Mouse (Mus musculus) ovary, adult 18-20 months (tissue): ENCODE measurements around the gene Hyal1.

ENCODE experiments used
- DNase-seq: peaks from one replicate; pipeline ENCODE4 v3.0.0; 2022; ENCODE audit warnings: low spot score, mixed read lengths

The Hyal1 gene

DNA sequence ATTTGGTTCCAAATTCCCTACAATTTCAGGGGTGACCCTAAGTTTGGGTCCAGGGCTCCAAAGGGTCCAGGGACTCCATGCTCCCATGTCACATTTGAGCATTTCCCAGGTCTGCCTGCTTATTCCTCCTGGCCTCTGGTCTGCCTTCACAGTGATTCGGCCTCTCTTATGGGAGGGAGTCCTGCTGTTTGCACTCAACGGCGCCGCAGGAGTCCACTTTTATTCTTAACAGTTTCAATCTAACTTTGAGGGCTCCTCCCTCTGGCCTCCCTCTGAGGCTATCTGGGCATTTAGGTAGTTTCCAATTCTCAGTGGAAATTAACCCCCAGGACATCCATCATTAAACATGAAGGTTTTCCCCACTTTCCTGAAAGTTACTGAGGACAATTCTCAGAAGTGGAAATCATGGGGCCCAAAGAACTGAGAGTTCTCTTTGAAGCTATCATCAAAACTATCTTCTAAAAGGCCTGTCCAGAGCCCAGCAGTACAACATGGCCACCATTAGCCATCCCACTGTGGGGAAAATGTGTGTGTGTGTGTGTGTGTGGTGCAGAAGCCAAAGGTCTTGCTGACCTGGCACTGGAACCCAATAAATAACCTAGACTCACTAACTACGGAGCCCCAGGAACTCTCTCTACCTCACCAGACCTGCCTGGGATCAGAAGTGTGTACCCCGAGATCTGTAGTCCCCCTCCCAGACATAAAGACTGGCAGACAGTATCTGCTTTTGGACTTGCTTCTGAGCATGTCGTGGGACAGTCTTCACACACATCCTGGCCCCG is 17.7 kb downstream of the Hyal1 start:
- no peak for DNase-seq

DNA sequence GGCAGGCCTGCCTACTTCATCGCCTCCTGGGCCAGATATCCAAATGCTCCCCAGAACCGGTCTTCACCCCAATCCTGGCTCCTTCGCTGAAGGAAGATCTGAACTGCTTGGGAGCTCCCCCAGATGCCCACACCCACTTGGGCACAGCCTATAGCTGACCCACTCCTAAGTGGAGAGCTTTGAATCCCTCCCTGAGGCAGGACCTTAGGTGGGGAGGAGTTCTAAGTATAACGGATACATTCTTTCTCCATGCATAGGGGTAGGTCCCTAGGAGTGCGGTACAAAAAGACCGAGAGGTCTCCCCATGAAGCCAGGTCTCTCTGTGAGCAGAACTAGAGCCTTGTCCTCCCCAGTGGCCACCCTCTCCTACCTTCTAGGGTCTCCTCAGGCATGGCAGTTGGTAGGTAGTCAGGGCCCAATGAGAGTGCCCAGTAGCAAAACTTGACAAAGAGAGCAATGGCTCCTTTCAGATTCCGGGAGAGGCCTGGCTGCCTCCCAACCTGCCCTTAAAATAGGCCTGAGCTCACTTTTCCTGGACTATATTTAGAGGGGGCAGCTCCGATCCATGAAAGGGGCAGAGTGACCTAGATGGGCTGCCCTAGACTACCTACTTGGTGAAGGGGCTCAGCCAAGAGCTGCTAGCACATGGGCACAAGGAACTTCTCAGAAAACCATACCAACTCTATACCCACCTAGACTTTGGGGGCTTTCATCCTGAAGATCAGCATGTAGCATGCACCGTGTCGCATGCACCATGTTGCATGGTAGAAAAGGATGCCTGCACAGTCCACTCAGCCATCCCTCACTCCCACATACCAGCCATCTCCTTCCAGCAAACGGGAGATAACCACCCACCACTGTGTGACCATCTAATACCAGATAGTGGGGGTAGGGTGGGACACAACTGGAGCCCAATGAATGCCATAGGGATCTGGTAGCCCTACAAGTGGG is 20.2 kb downstream of the Hyal1 start:
- no peak for DNase-seq

DNA sequence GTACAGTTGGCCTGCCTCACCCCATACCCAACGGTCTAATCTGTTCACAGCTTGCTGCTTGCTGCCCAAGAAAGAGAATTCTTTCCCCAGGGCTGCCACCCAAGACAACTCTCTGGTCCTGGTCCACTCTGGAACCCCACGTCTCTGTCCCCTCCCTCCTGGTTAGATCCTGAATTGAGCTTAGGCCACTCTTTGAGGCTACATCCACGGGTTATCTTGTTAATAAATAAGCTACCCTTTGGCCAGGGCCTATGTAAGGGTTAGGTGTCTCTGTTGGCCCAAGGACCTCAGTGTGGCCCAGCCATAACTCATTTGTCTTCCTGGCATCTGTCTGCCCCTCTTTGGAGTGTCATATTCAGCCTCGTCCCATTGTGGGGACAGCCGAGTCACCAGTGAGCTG is 21.7 kb downstream of the Hyal1 start:
- no peak for DNase-seq

DNA sequence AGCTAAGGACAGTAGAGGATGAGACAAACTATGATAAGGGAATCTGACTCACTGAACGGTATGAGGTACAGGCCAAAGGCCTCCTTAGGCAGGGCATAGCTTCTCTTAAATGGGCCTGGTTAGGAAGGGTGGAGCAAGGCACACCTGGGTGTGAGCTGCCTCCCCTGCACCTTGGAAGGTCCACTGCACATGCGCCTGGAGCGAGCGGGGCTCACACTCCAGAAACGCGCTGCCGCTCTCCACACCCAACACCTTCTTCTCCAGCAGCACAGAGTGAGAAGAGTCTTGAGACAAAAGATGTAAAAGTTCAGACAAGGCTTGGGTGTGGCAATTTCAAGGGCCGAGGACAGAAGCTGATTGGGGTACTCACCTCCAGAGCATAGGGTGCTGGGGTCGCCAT is 22.7 kb downstream of the Hyal1 start:
- no peak for DNase-seq

DNA sequence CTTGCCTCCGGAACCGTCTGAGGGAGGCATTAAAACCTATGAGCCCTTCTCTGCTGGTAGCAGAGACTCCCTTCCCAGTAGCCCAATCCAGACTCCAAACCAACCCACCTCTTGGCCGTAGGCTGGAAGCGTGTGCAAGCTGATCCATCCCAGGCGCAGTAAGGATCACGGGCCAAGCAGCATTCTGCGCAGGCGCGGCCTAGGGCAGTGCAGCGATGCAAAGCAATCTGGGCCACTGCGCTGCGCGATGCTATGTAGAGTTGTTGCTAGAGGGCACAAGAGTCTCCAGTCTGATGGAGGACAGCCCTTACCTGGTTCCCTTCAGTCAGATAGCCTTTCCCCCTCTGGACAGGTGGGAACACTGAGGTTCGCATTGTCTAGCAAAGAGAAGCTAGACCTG is 23.1 kb downstream of the Hyal1 start:
- DNase-seq: no peak

DNA sequence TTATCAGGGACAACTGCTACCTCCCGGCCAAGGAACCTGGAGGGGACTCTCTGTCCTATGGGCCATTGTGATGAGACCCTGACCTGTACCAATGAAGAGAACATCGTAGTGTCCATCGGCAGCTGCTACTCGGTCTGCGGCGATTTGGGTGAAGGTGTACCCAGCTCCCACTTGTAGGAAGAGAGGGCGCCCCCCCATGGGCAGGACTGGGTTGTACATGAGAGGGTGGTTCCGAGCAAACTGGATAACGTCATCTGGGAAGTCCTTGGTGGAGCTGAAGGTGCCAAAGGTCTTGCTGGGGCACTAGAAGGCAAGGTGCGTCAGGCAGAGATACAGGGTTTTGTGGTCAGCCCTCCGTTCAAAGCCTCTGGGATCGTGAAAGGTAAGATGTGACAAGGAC is 24.0 kb downstream of the Hyal1 start:
- DNase-seq: no peak

DNA sequence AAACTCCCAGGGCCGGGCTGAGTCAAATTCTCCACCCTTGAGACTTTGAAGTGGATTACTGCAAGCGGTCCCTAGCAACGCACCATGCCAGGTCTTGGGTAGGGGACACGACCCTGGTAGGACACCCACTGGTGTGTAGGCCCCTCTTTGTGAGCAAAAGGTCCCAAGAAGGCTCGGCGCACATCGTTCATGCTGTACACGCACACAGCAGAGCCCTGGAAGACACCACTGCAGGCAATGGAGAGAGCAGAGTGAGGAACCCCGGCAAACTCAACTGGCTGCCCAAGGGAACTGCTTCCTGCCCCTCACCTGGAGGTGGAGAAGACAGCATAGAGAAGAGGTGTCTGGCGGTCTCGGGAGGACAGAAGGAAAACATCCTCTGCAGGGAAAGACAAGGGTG is 24.5 kb downstream of the Hyal1 start:
- no peak for DNase-seq

DNA sequence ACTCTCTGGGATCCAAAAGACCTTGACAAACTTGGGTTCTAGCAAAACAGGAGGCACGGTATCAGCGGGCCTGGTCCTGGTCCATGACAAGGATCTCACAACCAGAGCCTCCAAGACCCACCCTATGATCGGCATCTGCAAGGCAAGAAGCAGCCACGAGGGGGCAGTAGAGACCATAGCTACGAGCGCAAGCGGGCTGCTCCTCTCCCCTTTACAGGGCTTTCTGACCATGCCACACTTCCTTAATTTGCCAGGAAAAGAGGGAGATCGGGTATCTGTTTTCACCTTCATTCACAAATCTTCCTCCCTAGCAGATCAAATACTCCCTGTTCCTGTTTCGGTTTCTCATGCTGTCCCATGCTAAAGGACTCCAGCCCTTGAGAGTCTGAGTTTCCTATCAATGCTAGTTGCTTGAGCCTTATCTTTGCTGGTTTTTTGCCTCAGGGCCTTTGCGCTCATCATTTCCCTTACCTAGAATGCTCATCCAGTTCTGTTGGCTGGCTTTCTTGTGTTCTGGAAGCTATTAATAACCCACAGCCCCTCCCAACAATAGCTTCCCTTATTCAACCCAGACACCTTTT is 25.4 kb downstream of the Hyal1 start:
- DNase-seq: peak; percentile 67

DNA sequence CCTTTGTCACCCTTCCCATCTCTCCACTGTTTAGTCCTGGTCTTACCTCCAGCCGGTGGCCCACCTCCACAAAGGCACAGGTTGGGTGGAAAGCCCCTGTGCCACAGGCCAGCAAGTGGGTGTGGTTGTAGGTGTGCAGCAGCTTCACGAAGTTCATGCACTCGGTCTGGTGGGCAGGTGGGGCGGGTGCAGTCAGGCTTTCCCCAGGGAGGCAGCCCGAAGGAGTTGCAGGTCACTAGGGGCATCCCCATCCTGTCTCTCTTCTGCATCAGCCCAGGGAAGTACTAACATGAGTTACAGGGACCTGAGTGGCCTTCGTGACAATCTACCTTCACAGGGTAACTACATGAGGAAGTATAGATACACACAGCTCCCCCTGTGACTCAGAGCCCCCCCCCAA is 26.5 kb downstream of the Hyal1 start:
- no peak for DNase-seq

DNA sequence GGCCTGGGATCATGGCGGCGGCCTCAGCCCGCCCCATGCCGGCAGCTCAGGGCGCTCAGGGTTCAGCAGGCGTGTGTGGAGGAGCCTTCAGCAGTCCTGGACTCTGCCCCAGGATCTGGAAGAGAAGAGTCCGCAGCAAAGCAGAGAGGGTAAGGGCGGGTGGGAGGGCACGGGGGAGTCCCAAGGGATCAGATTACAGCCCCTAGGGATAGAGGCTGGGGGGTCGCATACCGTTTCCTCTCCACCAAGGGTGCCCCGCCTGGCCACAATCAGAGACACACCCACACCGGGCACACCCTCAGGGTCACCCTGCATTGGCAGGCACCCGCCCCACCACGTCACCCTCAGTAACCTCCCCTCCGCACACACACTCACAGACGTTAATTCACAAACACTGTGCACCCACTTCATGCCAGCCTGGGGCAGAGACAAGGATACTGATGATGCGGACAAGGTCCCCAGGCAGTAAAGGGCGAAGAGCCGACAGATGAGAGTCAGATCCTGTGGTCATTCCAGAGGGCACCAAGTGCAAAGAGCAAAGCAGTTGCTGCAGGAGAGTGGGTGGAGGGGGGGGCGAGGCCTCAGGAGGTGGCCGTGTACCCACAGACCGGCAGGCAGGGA is 28.4 kb downstream of the Hyal1 start:
- DNase-seq: peak; percentile 56

DNA sequence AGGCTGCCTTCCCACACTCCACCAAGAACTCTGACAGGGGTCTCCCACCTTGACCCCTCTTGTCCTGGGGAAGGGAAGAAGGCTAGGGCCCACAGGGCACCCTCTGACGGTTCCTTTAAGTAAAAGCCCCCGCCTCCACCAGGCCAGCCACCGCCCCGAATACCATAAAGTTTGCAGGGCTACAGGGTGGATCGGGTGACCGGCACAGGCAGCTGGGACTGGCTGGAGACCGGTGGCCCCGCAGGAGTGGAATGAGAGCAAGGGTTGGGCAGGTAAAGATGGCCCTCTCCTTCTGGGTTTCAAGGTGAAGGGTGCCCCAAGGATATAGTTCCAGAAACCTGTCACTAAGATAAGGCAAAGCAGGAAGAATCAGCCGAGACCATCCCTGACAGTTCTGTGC is 29.9 kb downstream of the Hyal1 start:
- DNase-seq: no peak

DNA sequence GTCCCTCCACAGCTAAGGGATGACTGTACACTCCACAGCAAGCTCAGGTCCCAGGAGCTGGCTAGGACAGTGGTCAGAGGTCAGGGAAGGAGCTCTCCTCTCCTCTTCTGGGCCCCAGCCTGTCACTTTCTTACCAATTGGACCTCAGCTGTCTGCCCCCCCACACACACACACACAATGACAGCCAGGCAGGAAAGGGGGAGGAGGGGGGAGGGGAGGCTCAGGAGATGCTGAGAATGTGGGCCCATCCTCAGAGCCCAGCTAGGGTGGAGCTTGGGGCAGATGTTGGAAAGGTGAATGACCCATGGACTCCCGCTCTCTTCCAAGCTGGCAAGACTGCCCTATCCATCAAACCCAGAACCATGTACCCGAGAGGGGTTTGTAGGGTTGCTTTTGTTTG is 30.3 kb downstream of the Hyal1 start:
- no peak for DNase-seq

DNA sequence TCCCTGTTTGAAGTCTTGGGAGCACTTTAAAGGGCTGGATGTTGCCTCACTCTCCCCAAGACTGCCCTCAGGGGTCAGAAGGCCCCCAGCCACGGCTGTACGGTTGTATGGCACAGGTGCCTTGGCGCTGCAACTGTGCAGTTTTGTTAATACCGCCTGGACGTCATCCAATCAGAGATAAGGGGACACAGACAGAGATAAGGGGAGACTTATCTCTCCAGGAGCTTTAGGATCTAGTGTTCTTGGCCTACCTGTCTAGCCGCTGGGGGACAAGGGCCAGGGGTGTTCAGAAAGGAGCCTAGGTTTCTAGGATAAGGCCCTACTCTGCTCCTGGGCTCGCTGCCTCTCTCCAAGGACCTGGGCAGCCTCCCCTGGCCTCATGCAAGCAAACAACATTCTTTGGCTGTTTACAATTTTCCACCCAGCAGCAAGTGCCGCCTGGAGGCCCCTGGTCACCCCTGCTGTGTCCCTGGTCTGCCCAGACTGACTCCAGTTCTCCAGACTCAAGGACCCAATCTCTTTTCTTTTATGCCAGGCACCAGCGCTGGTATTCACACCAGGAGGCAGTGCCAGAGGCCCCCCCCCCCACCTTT is 31.0 kb downstream of the Hyal1 start:
- DNase-seq: no peak

DNA sequence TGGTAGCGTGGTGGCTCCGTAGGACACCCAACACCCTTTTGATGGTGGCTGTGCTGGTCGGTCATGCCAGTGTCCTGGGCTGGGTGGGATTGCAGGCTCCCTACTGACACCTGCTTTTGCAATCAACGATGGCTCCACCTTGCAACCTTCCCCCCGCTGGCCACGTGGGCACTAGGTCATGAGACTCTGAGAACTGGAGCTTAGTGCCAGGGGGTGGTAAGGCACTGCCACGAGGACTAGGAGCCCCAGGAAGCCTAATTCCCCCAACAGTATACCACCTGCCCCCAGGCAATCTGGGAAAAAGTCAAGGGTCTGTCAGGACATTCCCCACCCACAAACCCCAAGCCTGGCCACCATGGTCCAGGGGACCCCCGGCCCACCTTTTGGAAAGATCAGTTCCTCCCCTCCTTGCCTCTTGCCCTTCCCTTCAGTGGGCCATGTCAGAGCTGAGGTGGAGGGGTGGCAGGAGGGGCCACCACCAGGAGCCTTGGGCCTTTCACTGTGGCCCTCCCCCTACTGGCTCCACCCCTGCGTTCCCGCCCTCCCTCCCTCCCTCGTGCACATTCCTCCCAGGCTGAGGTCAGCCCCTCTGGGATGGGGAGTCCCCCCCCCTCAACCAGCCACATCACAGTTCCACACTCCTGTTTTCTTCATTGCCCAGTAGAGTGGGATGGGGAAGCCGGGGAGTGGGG is 32.2 kb downstream of the Hyal1 start, which contains the start of gene Sema3b:
Gene Sema3b, minus strand, starts transcription at position 489 of the 692 bp plus-strand sequence.
- DNase-seq: no peak

DNA sequence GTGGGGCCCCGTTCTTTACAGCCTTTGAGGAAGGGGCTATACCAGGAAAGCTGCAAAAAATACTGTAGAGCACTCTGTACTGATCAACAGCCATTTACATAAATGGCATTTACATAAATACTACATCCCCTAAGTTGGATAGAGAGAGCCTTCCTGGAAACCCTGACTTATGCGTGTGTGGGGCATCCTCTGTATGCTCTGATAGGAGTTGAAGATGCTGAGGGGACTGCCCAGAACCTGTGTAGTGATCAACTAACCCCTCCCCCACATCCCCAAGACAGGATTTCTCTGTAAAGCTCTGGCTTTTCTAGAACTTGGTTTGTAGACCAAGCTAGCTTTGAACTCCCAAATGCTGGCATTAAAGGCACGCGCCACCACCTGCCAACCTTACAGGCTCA is 32.7 kb downstream of the Hyal1 start:
- DNase-seq: no peak

DNA sequence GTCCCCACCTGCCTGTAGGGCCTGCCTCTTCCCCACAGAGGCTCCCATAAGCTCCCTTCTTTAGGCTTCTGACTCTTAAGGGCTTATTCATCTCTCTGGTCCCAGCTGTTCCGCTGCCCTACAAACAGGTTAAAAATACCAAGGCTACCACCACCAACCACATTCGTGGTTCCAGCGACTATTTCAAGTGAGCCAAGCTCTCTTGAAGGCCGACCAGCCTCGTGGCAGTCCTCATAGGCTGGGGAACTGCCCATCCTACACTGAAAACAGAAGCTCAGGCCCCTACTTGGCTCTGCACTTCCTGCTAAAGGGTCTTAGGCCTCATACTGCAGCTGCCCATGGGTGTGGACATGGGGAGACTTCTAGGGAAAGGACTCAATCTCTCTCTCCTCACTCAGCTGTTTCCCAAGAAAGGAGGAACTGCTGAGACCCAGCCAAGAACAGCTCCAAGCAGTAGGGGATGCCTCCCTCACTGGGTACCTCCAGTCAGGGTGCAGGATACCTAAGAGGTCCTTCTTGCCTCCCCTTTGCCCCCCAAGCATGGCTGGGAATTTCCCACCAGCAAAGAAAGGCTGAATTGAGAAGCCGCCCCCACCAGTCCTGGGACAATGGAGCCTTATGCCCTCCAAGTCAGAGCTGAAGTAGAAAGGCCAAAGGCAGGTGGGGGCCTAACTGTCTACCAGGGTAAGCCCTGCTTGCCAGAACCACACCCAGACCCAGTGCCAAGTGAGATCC is 34.9 kb downstream of the Hyal1 start:
- no peak for DNase-seq

DNA sequence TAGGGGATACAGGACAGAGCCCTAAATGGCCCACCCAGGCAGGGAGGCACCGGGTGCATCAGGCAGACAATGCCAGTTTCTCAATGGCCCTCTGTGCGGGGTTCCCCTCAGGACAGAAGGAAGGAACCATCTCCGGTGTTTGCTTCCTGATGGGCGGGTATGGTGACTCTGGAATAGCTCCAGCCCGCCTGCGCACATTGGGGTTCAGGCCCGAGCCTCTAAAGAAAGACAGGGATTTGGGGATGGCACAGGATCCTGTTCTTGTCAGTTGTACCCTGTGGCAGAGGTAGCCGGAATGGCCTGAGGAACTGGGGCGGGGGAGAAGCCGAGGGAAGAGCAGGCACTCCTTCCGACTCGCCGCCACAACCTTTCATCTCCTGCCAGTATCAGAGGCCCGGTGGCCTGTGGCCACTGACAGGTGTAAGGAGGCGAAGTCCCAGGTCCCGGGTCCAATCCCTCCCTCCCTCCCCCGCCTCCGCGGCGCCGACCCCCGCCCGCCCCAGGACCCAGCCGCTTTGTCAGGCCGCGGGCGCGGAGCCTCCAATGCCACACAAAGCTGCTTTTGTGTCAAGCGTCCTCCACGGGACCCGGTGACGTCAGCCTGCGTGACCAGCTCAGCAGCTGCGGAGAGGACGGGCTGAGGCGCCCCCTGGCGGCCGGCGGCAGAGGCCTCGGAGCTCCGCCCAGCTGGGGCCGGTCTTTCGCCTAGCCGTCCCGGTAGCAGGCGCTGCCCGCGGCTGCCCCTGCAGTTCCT is 35.6 kb downstream of the Hyal1 start:
- DNase-seq: peak; percentile 95

DNA sequence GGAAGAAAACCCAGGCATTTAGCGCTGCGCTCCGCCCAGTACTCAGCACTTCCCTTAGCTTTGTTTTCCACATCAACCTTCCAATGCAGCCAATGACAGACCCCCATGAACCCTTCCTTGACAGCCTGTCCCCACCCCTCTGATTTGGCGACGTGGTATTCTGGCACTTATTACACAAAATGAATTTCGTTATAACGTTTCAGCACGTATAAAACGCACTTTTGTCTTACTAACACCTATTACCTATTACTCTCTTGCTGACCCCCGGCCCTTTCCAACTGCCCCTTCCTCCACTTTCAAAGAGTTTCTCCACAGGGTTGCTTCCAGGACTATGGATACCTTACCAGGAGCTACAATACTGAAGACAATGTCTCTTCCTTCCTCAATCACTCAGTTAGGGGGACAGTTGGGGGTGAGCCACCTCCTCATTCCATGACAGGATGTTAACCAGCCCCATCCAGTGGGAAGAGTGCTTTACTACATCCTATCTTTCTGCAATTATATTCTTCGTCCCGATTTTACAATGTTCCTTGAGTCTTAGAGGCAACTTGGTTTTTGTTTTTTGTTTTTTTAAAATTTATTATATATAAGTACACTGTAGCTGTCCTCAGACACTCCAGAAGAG is 36.3 kb downstream of the Hyal1 start:
- no peak for DNase-seq

DNA sequence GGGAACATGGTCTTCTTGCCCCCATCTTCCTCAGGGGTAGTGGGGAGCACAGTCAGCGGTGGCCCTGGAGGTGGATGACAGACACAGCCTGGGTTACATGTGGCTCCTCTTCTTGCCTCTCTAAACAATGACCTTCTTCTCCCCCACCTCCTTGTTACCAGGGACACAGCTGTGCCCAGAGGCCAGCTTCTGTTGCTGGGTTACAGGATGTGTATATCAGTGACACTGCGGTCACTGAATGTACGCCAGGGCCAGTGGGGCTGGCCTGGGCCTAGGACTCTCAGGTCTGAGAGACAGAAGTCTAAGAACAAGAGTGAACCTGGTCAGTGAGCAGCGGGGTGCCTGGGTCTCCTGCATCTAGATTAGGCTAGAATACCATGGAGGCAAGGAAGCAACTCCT is 38.3 kb downstream of the Hyal1 start:
- DNase-seq: no peak
